21 mouse cellular contexts compared by ENCODE assay signal in genomic region chr8:87424706-87425105, GRCm38 (mm10). TPM values are rescaled to one million over a fixed set of nuclear protein-coding genes. Genes with fewer than 3 reads are reported as not detected.
"Had no signal": no experiment of that assay in that cellular context is flagged by ENCODE, and none has a peak within 500 bp of the region (broad histone marks: within the 10 kb centered on the region; RNA-seq: fewer than 3 reads in every experiment).

No protein-coding gene starts in this region.

- H3K27ac ChIP-seq: kidney, postnatal 0 days; layer of hippocampus, adult 2 months; liver, embryonic 13.5 days; midbrain, embryonic 12.5 days; midbrain, embryonic 15.5 days; neural tube, embryonic 13.5 days had no signal

- ATAC-seq: midbrain, embryonic 15.5 days had no signal

- H3K9ac ChIP-seq: liver, embryonic 13.5 days; midbrain, embryonic 12.5 days; midbrain, embryonic 15.5 days; neural tube, embryonic 13.5 days had no signal

- H3K9me3 ChIP-seq: liver, embryonic 13.5 days; midbrain, embryonic 12.5 days; midbrain, embryonic 15.5 days; neural tube, embryonic 13.5 days had no signal

- H3K4me1 ChIP-seq: liver, embryonic 13.5 days; midbrain, embryonic 15.5 days had no signal

- H3K4me2 ChIP-seq: liver, embryonic 13.5 days; midbrain, embryonic 12.5 days; midbrain, embryonic 15.5 days; neural tube, embryonic 13.5 days had no signal

- DNase-seq: kidney, postnatal 25 days; layer of hippocampus, adult 9-11 months; liver, embryonic 13.5 days; lung, adult 2 months; lung, postnatal 14 days; lung, postnatal 4 days; retina, postnatal 1 day; thymus, adult 18-20 months; thymus, postnatal 36 days had no signal

- H3K36me3 ChIP-seq: liver, embryonic 13.5 days; midbrain, embryonic 12.5 days; midbrain, embryonic 15.5 days; neural tube, embryonic 13.5 days had no signal

- H3K27me3 ChIP-seq: liver, embryonic 13.5 days; midbrain, embryonic 12.5 days; midbrain, embryonic 15.5 days had no signal

- H3K4me3 ChIP-seq: layer of hippocampus, adult 2 months; liver, embryonic 13.5 days; midbrain, embryonic 12.5 days; midbrain, embryonic 15.5 days; myocyte; neural tube, embryonic 13.5 days had no signal

RNA-seq across cellular contexts. Expression of gene Cbln1, which starts 47.7 kb away (rescaled TPM):
- total RNA-seq: liver, adult 2 months; megakaryocyte progenitor cell, adult 5-6 weeks; monocyte, adult 5-6 weeks; neutrophil, adult 5-6 weeks had no signal
- polyA plus RNA-seq: liver, adult 2 months; liver, embryonic 16.5 days; lung, adult 2 months; lung, embryonic 16.5 days had no signal
